Mouse (Mus musculus) myocyte (in vitro differentiated cells): ENCODE results near the gene Mcu. TPM values are rescaled to one million over a fixed set of nuclear protein-coding genes. Genes with fewer than 3 reads are reported as not detected.

Source experiments
- H3K27me3 ChIP-seq: one replicate; pipeline ENCODE4 v1.6.1; 2011; ENCODE audit not compliant: control insufficient read depth, insufficient read depth, insufficient read length
- H3K36me3 ChIP-seq: one replicate; pipeline ENCODE4 v1.6.1; 2011; ENCODE audit not compliant: control insufficient read depth, insufficient read depth
- H3K4me2 ChIP-seq: one replicate; pipeline ENCODE4 v1.6.1; 2011; ENCODE audit warnings: low read depth, control low read depth
- H3K4me3 ChIP-seq: one replicate; pipeline ENCODE4 v1.5.1; 2011; ENCODE audit warnings: mild to moderate bottlenecking, control low read depth, moderate library complexity
- H3K79me2 ChIP-seq: one replicate; pipeline ENCODE4 v1.6.1; 2011; ENCODE audit not compliant: control insufficient read depth, insufficient read depth
- H3ac ChIP-seq: one replicate; pipeline ENCODE4 v1.6.1; 2011; ENCODE audit not compliant: control insufficient read depth, insufficient read length
- CEBPB ChIP-seq: IDR thresholded peaks from 2 replicates; pipeline ENCODE4 v1.6.1; 2011; ENCODE audit warnings: mild to moderate bottlenecking, moderate library complexity; ENCODE audit not compliant: poor library complexity, insufficient read depth, severe bottlenecking
- E2F4 ChIP-seq: IDR thresholded peaks from one replicate; pipeline ENCODE4 v1.6.1; 2011; ENCODE audit warnings: mild to moderate bottlenecking, control low read depth, moderate library complexity; ENCODE audit not compliant: insufficient read depth
- MAX ChIP-seq: IDR thresholded peaks from one replicate; pipeline ENCODE4 v1.6.1; 2011; ENCODE audit warnings: low read depth, mild to moderate bottlenecking, control low read depth
- MYOD1 ChIP-seq, 3 experiments: IDR thresholded peaks; one replicate each; pipeline ENCODE4 v1.6.1; 2011; ENCODE audit warnings: control low read depth in 2 of 3, low read depth in 2 of 3, mild to moderate bottlenecking in 2 of 3, moderate library complexity in 1 of 3; ENCODE audit not compliant: insufficient read length in 2 of 3, control insufficient read depth in 1 of 3
- MYOG ChIP-seq, 3 experiments: IDR thresholded peaks; one replicate each; pipeline ENCODE4 v1.6.1; 2011; ENCODE audit warnings: control low read depth in 2 of 3, low read depth in 2 of 3, mild to moderate bottlenecking in 2 of 3; ENCODE audit not compliant: insufficient read length in 2 of 3, control insufficient read depth in 1 of 3, insufficient read depth in 1 of 3
- POLR2A ChIP-seq: IDR thresholded peaks from one replicate; pipeline ENCODE4 v1.6.1; 2011; ENCODE audit warnings: low read depth, mild to moderate bottlenecking, control low read depth, moderate library complexity; ENCODE audit not compliant: insufficient read length
- POLR2AphosphoS2 ChIP-seq: IDR thresholded peaks from one replicate; pipeline ENCODE4 v1.6.1; 2011; ENCODE audit warnings: low read depth, control low read depth; ENCODE audit not compliant: insufficient read length
- REST ChIP-seq: IDR thresholded peaks from one replicate; pipeline ENCODE4 v1.6.1; 2011; ENCODE audit warnings: mild to moderate bottlenecking, control low read depth, moderate library complexity; ENCODE audit not compliant: insufficient read depth, insufficient read length
- SRF ChIP-seq: IDR thresholded peaks from one replicate; pipeline ENCODE4 v1.6.1; 2011; ENCODE audit warnings: low read depth; ENCODE audit not compliant: control insufficient read depth, insufficient read length
- TCF12 ChIP-seq: IDR thresholded peaks from one replicate; pipeline ENCODE4 v1.6.1; 2011; ENCODE audit warnings: mild to moderate bottlenecking, control low read depth; ENCODE audit not compliant: poor library complexity, insufficient read depth, severe bottlenecking
- TCF3 ChIP-seq: IDR thresholded peaks from one replicate; pipeline ENCODE4 v1.6.1; 2011; ENCODE audit warnings: low read depth, control low read depth; ENCODE audit not compliant: insufficient read length
- USF1 ChIP-seq: IDR thresholded peaks from one replicate; pipeline ENCODE4 v1.6.1; 2011; ENCODE audit warnings: low read depth, mild to moderate bottlenecking, control low read depth, moderate library complexity
- polyA plus RNA-seq: library from polyadenylated mRNA; unstranded; fragments of >200 nt; fragmentation: generic; extraction: Trizol; gene quantifications from one replicate; pipeline ENCODE4 v1.2.1, GENCODE M21; 2012; ENCODE audit warnings: missing spikeins

Gene Mcu
- polyA plus RNA-seq, 1 experiment = 82.9 TPM

- H3K79me2 ChIP-seq = peaks cover 84% of the 10 kb centered on the region
- peak overlapping the region; percentile 83 for H3K4me2 ChIP-seq
- TF ChIP-seq E2F4 = no peak
- TF ChIP-seq MAX = no peak
- no peak for TF ChIP-seq REST
- TF ChIP-seq USF1 = peak; percentile 27
- TF ChIP-seq POLR2A = peak; percentile 41
- no peak for TF ChIP-seq TCF3
- TF ChIP-seq CEBPB = 0 out of 2 replicates have a peak, but pooled peaks have one; percentile 31
- no peak overlapping the region for H3ac ChIP-seq
- H3K27me3 ChIP-seq = no peaks in the 10 kb centered on the region
- H3K36me3 ChIP-seq = peaks cover 9% of the 10 kb centered on the region
- H3K4me3 ChIP-seq = peak overlapping the region; percentile 6
These were observed 38.4 kb downstream of the Mcu start for GRCm38 (mm10) chr10:59577871-59578801.

DNA sequence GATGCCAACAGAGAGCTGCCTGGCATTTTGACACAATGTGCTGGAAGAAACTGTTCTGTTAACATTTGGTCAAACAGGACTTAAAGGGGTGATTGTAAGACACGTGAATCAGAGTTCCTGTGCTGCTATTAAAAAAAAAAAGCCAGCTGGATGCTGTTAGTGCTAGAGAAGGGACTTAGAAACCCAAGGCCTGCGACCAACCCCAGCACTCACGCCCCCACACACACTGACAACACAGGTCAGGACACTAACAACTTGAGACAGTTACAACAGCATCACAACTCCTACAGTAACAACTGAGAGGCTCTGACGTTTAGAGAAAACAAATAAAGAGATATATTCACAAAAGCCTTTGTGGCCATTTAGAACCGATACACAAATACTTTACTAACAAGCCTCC is 40.2 kb downstream of the Mcu start:
- Histone ChIP-seq H3K4me2 (peak overlapping the region; percentile 20), H3K27me3 (no peaks in the 10 kb centered on the region), H3K4me3 (no peak overlapping the region), H3K36me3 (no peaks in the 10 kb centered on the region), H3ac (no peak overlapping the region), H3K79me2 (peaks cover 84% of the 10 kb centered on the region)
- no peak for TF ChIP-seq USF1
- no peak for TF ChIP-seq TCF12
- no peak for TF ChIP-seq MYOD1 (IDR thresholded peaks at IDR 0.05; ENCODE audit: control insufficient read depth in 1 of 3, insufficient read length in 2 of 3, low read depth in 2 of 3)
- TF ChIP-seq MAX = no peak
- TF ChIP-seq MYOG (IDR thresholded peaks at IDR 0.05; ENCODE audit: control insufficient read depth in 1 of 3, insufficient read depth in 1 of 3, insufficient read length in 2 of 3, low read depth in 2 of 3) = no peak
- TF ChIP-seq POLR2A = no peak
- no peak for TF ChIP-seq CEBPB
- TF ChIP-seq E2F4 = no peak
- no peak for TF ChIP-seq TCF3
- no peak for TF ChIP-seq POLR2AphosphoS2
- no peak for TF ChIP-seq SRF

DNA sequence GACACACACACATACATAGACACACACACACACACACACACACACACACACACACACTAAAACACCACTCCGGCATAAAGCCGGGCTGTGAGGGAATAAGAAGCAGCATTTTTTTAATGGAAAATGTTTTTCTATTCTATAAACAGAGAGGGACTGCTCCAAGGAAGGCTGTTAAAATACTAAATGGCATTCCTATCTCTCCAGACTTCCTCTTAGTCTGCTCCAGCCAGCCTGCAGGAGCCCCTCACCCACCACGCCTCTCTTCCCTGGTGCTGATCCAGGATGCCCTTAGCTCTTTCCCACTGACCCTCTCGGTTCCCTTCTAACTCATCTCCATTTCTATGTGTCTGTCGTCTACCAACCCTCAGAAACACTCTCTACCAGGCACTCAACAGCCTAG is 44.5 kb downstream of the Mcu start:
- Histone ChIP-seq H3K36me3 (peaks cover 17% of the 10 kb centered on the region), H3K79me2 (peaks cover 89% of the 10 kb centered on the region), H3K27me3 (no peaks in the 10 kb centered on the region), H3K4me3 (no peak overlapping the region), H3ac (no peak overlapping the region), H3K4me2 (no peak overlapping the region)
- TF ChIP-seq MYOG (IDR thresholded peaks at IDR 0.05; ENCODE audit: control insufficient read depth in 1 of 3, insufficient read depth in 1 of 3, insufficient read length in 2 of 3, low read depth in 2 of 3) = no peak
- TF ChIP-seq POLR2AphosphoS2 = no peak
- no peak for TF ChIP-seq TCF3
- TF ChIP-seq REST = no peak
- TF ChIP-seq MYOD1 (IDR thresholded peaks at IDR 0.05; ENCODE audit: control insufficient read depth in 1 of 3, insufficient read length in 2 of 3, low read depth in 2 of 3) = no peak
- TF ChIP-seq SRF = no peak
- no peak for TF ChIP-seq MAX
- TF ChIP-seq CEBPB = no peak
- no peak for TF ChIP-seq E2F4
- no peak for TF ChIP-seq POLR2A
- no peak for TF ChIP-seq TCF12
- no peak for TF ChIP-seq USF1

DNA sequence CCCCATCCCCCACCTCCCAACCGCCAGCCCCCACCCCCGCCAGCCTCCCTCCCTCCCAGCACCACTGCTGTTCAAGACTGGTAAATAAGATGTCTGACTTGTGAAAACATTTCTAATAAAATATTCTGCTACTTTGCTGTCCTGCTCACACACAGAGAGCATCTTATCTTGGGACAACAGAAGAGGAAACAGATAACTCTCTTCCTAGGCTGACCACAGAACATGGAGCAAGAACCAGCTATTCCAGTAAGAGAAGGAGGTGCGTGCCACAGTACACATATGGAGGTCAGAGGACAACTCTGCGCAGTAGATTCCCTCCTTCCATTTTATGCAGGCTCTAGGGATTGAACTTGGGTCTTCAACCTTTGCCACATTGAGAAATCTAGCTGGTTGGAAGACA is 45.2 kb downstream of the Mcu start:
- Histone ChIP-seq H3K4me2 (no peak overlapping the region), H3K79me2 (peaks cover 87% of the 10 kb centered on the region), H3K27me3 (no peaks in the 10 kb centered on the region), H3ac (no peak overlapping the region), H3K36me3 (peaks cover 22% of the 10 kb centered on the region), H3K4me3 (no peak overlapping the region)
- TF ChIP-seq USF1 = no peak
- TF ChIP-seq MYOG (IDR thresholded peaks at IDR 0.05; ENCODE audit: control insufficient read depth in 1 of 3, insufficient read depth in 1 of 3, insufficient read length in 2 of 3, low read depth in 2 of 3) = no peak
- TF ChIP-seq POLR2AphosphoS2 = no peak
- no peak for TF ChIP-seq REST
- no peak for TF ChIP-seq TCF3
- TF ChIP-seq SRF = no peak
- TF ChIP-seq MAX = no peak
- no peak for TF ChIP-seq POLR2A
- TF ChIP-seq E2F4 = no peak
- TF ChIP-seq CEBPB = no peak
- no peak for TF ChIP-seq TCF12
- TF ChIP-seq MYOD1 (IDR thresholded peaks at IDR 0.05; ENCODE audit: control insufficient read depth in 1 of 3, insufficient read length in 2 of 3, low read depth in 2 of 3) = no peak
